Comparison of ENCODE assay signal across 20 mouse cellular contexts in genomic region chr6:31085063-31085759, GRCm38 (mm10).
DNase-seq lines count a peak whose midpoint lies in the region; ATAC-seq and TF ChIP-seq lines count a peak whose summit lies in the region.
"Had no signal": no experiment of that assay in that cellular context is flagged by ENCODE, and none has a peak within 500 bp of the region (broad histone marks: within the 10 kb centered on the region; RNA-seq: fewer than 3 reads in every experiment).

No protein-coding gene starts in this region.

- H3K4me1 ChIP-seq in liver, embryonic 12.5 days = peaks cover 63% of the 10 kb centered on the region
- H3K4me1 ChIP-seq in liver, postnatal 0 days (ENCODE audit: insufficient read depth) = no peaks in the 10 kb centered on the region; the same call in 1 of the 2 replicates

- WGBS in liver, embryonic 12.5 days (ENCODE audit: insufficient replicate concordance) = 34% methylated on average over 8 of the region's 8 CpGs
- WGBS in liver, postnatal 0 days (ENCODE audit: insufficient replicate concordance) = 64% methylated on average over 8 of the region's 8 CpGs

- H3K9me3 ChIP-seq in liver, embryonic 12.5 days (replicated peaks) = no peaks in the 10 kb centered on the region
- no peaks in the 10 kb centered on the region for H3K9me3 ChIP-seq in liver, postnatal 0 days (ENCODE audit: low read length)
- H3K9me3 ChIP-seq: heart, embryonic 15.5 days; hindbrain, embryonic 10.5 days; limb, embryonic 10.5 days; liver, embryonic 15.5 days had no signal

- H3K9ac ChIP-seq in liver, embryonic 12.5 days = no peak overlapping the region
- H3K9ac ChIP-seq in liver, postnatal 0 days (replicated peaks) = no peak overlapping the region
- H3K9ac ChIP-seq: forebrain, postnatal 0 days; heart, embryonic 15.5 days; liver, embryonic 15.5 days had no signal

- H3K27ac ChIP-seq in liver, embryonic 12.5 days = peak overlapping the region; percentile 33; the same call in 1 of the 2 replicates
- no peak overlapping the region for H3K27ac ChIP-seq in liver, postnatal 0 days (ENCODE audit: low read depth)
- H3K27ac ChIP-seq: heart, embryonic 15.5 days; hindbrain, embryonic 10.5 days; limb, embryonic 10.5 days; liver, embryonic 15.5 days had no signal

- ATAC-seq in liver, embryonic 12.5 days = peak; percentile 74
- ATAC-seq in liver, postnatal 0 days = no peak
- ATAC-seq in CD4-positive, CD25-positive, alpha-beta regulatory T cell, adult 4 months = peak; percentile 58
- peak; percentile 43 for ATAC-seq in inflammation-experienced regulatory T-cells, adult 6 months
- ATAC-seq in cerebellum, adult (ENCODE audit: insufficient number of reproducible peaks, low FRiP score, low TSS enrichment) = no peak
- ATAC-seq: forebrain, postnatal 0 days; lung, postnatal 0 days had no signal

- H3K4me3 ChIP-seq in liver, embryonic 12.5 days = no peak overlapping the region
- H3K4me3 ChIP-seq in liver, postnatal 0 days (ENCODE audit: low read depth, low read length) = no peak overlapping the region
- peak overlapping the region; percentile 34 for H3K4me3 ChIP-seq in myocyte
- H3K4me3 ChIP-seq: heart, embryonic 15.5 days; hindbrain, embryonic 10.5 days; limb, embryonic 10.5 days; liver, embryonic 15.5 days had no signal

- H3K4me2 ChIP-seq in liver, embryonic 12.5 days = 0 out of 2 replicates have a peak overlapping the region, but pooled peaks have one; percentile 15
- H3K4me2 ChIP-seq in liver, postnatal 0 days (ENCODE audit: low read depth, low read length) = no peak overlapping the region
- H3K4me2 ChIP-seq in myocyte (ENCODE audit: low read depth) = peak overlapping the region; percentile 92
- H3K4me2 ChIP-seq: heart, embryonic 15.5 days; liver, embryonic 15.5 days had no signal

- TF ChIP-seq POLR2A in myocyte (IDR thresholded peaks at IDR 0.05; ENCODE audit: insufficient read length, low read depth) = no peak

- TF ChIP-seq CTCF in liver, postnatal 0 days (IDR thresholded peaks at IDR 0.05; ENCODE audit: low read depth) = no peak

- no peak for TF ChIP-seq EP300 in liver, postnatal 0 days (IDR thresholded peaks at IDR 0.05; ENCODE audit: low read depth)

- peaks cover 22% of the 10 kb centered on the region for H3K36me3 ChIP-seq in liver, embryonic 12.5 days
- H3K36me3 ChIP-seq in liver, postnatal 0 days (replicated peaks; ENCODE audit: insufficient read depth, low read length) = peaks cover 4% of the 10 kb centered on the region; the same call in 1 of the 2 replicates
- H3K36me3 ChIP-seq in myocyte (ENCODE audit: control insufficient read depth, insufficient read depth) = peaks cover 31% of the 10 kb centered on the region
- H3K36me3 ChIP-seq: heart, embryonic 15.5 days; hindbrain, embryonic 10.5 days; limb, embryonic 10.5 days; liver, embryonic 15.5 days had no signal

- no peaks in the 10 kb centered on the region for H3K27me3 ChIP-seq in liver, embryonic 12.5 days (replicated peaks)
- no peaks in the 10 kb centered on the region for H3K27me3 ChIP-seq in liver, postnatal 0 days (ENCODE audit: insufficient read depth, low read length)
- H3K27me3 ChIP-seq in myocyte (ENCODE audit: control insufficient read depth, insufficient read depth, insufficient read length) = no peaks in the 10 kb centered on the region
- H3K27me3 ChIP-seq: heart, embryonic 15.5 days; liver, embryonic 15.5 days had no signal

- H3ac ChIP-seq in myocyte (ENCODE audit: control insufficient read depth, insufficient read length) = peak overlapping the region; percentile 27

- no peak for DNase-seq in liver, postnatal 0 days
- DNase-seq in kidney, postnatal 14 days = no peak
- DNase-seq in layer of hippocampus, adult 9-10 months (ENCODE audit: low spot score) = no peak
- DNase-seq: adrenal gland, adult 8-10 months; cerebellum, adult 9-11 months; forebrain, postnatal 0 days; heart, adult 11 months; kidney, adult 2 months; kidney, postnatal 4 days; thymus, postnatal 25 days had no signal

- H3K79me2 ChIP-seq in myocyte (ENCODE audit: control insufficient read depth, insufficient read depth) = peaks cover 56% of the 10 kb centered on the region

TF ChIP-seq in myocyte, 11 proteins besides CTCF, POLR2A, EP300 and RAD21:
- TF ChIP-seq MYOD1 (IDR thresholded peaks at IDR 0.05; ENCODE audit: control insufficient read depth in 1 of 3, insufficient read length in 2 of 3, low read depth in 2 of 3) (no peak), SRF (IDR thresholded peaks at IDR 0.05; ENCODE audit: control insufficient read depth, insufficient read length, low read depth) (no peak), REST (IDR thresholded peaks at IDR 0.05; ENCODE audit: insufficient read depth, insufficient read length) (no peak), MYOG (IDR thresholded peaks at IDR 0.05; ENCODE audit: control insufficient read depth in 1 of 3, insufficient read depth in 1 of 3, insufficient read length in 2 of 3, low read depth in 2 of 3) (no peak), CEBPB (IDR thresholded peaks at IDR 0.05; ENCODE audit: insufficient read depth, poor library complexity, severe bottlenecking) (no peak), MAX (IDR thresholded peaks at IDR 0.05; ENCODE audit: low read depth) (no peak), TCF12 (IDR thresholded peaks at IDR 0.05; ENCODE audit: insufficient read depth, poor library complexity, severe bottlenecking) (no peak), POLR2AphosphoS2 (IDR thresholded peaks at IDR 0.05; ENCODE audit: insufficient read length, low read depth) (no peak), E2F4 (IDR thresholded peaks at IDR 0.05; ENCODE audit: insufficient read depth) (no peak), TCF3 (IDR thresholded peaks at IDR 0.05; ENCODE audit: insufficient read length, low read depth) (no peak), USF1 (IDR thresholded peaks at IDR 0.05; ENCODE audit: low read depth) (no peak)

Comparison
In these comparisons a context has a peak if more than half of its experiments do, and no peak if none do; other contexts are left out.
1. ATAC-seq: peak in liver, embryonic 12.5 days (single experiment), CD4-positive, CD25-positive, alpha-beta regulatory T cell, adult 4 months (single experiment) and inflammation-experienced regulatory T-cells, adult 6 months (single experiment); none in liver, postnatal 0 days (single experiment) and cerebellum, adult (single experiment).